Mouse (Mus musculus) thymus, adult 2 months (tissue): ENCODE results near the gene Fshr. TPM values are rescaled to one million over a fixed set of nuclear protein-coding genes. Genes with fewer than 3 reads are reported as not detected.
A peak's percentile ranks its signal among the peaks of the same experiment; 100 is the strongest.

Source experiments
- DNase-seq: peaks from one replicate; pipeline ENCODE4 v3.0.0; 2021
- H3K27ac ChIP-seq: fragments of 200-500 bp; 2 replicates; pipeline ENCODE4 v1.5.1; 2012; ENCODE audit warnings: low read length, control low read depth; ENCODE audit not compliant: control insufficient read depth, insufficient read depth
- H3K27me3 ChIP-seq: fragments of 200-500 bp; 2 replicates; pipeline ENCODE4 v1.6.1; 2012; ENCODE audit warnings: mild to moderate bottlenecking, low read length, moderate library complexity, mixed read lengths; ENCODE audit not compliant: control insufficient read depth, insufficient read depth
- H3K36me3 ChIP-seq: fragments of 200-500 bp; 2 replicates; pipeline ENCODE4 v1.6.1; 2012; ENCODE audit warnings: mild to moderate bottlenecking, low read length, moderate library complexity; ENCODE audit not compliant: control insufficient read depth, insufficient read depth
- H3K4me1 ChIP-seq: fragments of 200-500 bp; replicated peaks from 2 replicates; pipeline ENCODE4 v1.6.1; 2012; ENCODE audit warnings: low read length; ENCODE audit not compliant: control insufficient read depth, insufficient read depth
- H3K4me3 ChIP-seq: fragments of 200-500 bp; 2 replicates; pipeline ENCODE4 v1.5.1; 2012; ENCODE audit warnings: mild to moderate bottlenecking, low read length, control low read depth, moderate library complexity; ENCODE audit not compliant: control insufficient read depth, insufficient read depth
- CTCF ChIP-seq: fragments of 200-500 bp; IDR thresholded peaks from 2 replicates; pipeline ENCODE4 v1.5.1; 2012; ENCODE audit warnings: mild to moderate bottlenecking, control low read depth, low read length, moderate library complexity, borderline replicate concordance; ENCODE audit not compliant: control insufficient read depth, poor library complexity, insufficient read depth; ENCODE audit errors: extremely low read depth
- POLR2A ChIP-seq: fragments of 200-500 bp; IDR thresholded peaks from 2 replicates; pipeline ENCODE4 v1.6.1; 2012; ENCODE audit warnings: mild to moderate bottlenecking, low read length, control low read depth, moderate library complexity; ENCODE audit not compliant: control insufficient read depth, poor library complexity, insufficient read depth; ENCODE audit errors: extremely low read depth
- WGBS: fragments of 180-500 bp; shearing (Covaris S2); methylation state at CpG from one replicate; pipeline ENCODE4 v1.1.7; 2018; 5-methylcytosine and 5-hydroxymethylcytosine counted together
- polyA plus RNA-seq: library from polyadenylated mRNA; depleted of rRNA; stranded (reverse); fragments of >200 nt; gene quantifications from 2 replicates; pipeline ENCODE4 v1.2.3, GENCODE M21; 2012

The Fshr gene
- polyA plus RNA-seq, 1 experiment, result 0.04 TPM

DNA sequence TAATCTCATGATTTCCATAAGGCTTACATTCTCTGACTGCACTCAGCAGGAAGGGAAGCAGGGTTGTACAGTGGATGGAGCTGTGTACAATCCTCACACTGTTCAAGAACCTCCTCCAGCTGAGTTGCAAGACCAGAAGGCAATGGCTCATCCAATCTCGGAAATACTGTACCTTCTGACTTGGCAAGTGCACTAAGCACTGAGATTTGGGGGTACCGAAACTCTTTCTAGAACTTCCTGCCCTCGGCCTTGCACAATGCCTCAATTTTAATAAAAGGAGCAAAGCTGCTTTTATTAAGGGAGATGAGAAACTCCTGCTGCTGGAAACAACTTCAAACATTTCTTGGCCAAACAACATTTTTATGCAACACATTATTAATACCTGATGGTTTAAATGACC is 225.9 kb downstream of the Fshr start:
- H3K27ac ChIP-seq, result no peak overlapping the region
- DNase-seq, result no peak
- H3K36me3 ChIP-seq, result no peaks in the 10 kb centered on the region
- no peak overlapping the region for H3K4me3 ChIP-seq
- no peaks in the 10 kb centered on the region for H3K27me3 ChIP-seq
- no peak for TF ChIP-seq POLR2A
- no peak for TF ChIP-seq CTCF
- H3K4me1 ChIP-seq, result no peaks in the 10 kb centered on the region
- WGBS, result 95% methylated on average over 3 of the region's 3 CpGs

DNA sequence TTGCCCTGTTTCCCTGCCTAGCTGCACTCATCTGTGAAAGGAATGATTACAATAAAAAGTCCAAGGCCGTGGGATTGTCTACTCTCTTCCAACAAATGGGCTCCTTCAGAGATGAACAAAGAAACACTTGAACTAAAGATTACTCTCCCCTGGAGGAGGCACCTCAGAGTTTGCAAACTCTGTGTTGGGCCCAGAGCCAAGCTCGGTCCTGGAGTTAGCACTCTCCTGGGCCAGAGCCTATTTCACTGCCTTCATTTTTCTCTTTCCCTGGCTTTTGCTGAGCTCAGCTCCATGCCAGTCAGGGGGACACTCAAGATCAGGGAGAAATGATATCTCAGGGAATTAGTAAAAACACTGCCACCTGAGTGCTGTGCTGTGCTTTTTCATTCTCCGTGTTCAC is 234.4 kb downstream of the Fshr start:
- H3K4me1 ChIP-seq, result no peaks in the 10 kb centered on the region
- H3K27ac ChIP-seq, result no peak overlapping the region
- H3K27me3 ChIP-seq, result no peaks in the 10 kb centered on the region
- no peak overlapping the region for H3K4me3 ChIP-seq
- WGBS, result 88% methylated on average over 3 of the region's 3 CpGs
- H3K36me3 ChIP-seq, result no peaks in the 10 kb centered on the region
- no peak for TF ChIP-seq POLR2A
- DNase-seq, result no peak

DNA sequence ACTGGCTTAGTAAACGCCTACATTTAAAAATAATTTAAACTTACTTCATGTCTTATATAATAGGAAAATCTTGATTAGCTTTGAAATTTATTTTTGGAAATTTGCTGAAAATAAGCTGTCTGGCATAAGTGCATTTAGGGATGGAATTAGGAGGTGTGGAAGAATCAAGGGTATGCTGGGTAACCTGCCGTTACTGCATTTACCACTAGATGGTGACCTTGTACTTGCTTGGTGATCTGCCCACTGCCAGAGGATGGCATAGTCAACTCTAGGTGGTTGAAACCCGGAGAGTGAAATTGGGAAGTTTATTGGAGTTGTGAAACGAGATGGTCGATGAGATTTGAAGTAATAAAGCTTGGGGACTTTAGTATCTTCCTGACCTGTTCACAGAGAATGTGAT is 246.5 kb downstream of the Fshr start:
- TF ChIP-seq CTCF, result no peak
- TF ChIP-seq POLR2A, result no peak
- H3K36me3 ChIP-seq, result no peaks in the 10 kb centered on the region
- no peaks in the 10 kb centered on the region for H3K27me3 ChIP-seq
- no peak overlapping the region for H3K27ac ChIP-seq
- WGBS, result 8% methylated on average over 5 of the region's 5 CpGs
- DNase-seq, result peak; percentile 3
- no peaks in the 10 kb centered on the region for H3K4me1 ChIP-seq
- no peak overlapping the region for H3K4me3 ChIP-seq

DNA sequence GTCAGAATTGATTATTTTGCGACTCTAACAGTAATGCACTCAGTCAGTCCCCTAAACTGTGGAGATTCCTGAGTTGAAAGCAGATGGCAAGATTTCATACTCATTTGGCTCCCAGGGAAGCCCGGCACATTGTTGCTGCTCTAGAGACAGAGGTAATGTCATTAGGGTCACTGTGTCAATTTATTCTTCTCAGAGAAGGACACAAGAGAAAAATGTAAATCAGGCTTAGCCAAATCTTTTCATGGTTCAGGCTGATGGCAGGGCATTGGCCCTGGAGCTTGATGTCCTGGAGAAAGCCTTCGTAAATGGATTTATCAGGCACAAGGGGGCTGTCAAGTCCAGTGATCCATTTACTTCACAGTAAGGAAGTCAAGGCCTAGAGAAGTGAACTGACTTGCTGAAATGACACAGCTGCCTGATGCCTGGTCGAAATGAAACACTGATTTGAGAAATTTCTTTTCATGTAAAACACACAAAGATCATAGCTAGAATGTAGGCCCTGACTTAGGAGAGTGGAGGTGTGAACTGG is 262.3 kb downstream of the Fshr start:
- no peak for TF ChIP-seq CTCF
- no peak for TF ChIP-seq POLR2A

DNA sequence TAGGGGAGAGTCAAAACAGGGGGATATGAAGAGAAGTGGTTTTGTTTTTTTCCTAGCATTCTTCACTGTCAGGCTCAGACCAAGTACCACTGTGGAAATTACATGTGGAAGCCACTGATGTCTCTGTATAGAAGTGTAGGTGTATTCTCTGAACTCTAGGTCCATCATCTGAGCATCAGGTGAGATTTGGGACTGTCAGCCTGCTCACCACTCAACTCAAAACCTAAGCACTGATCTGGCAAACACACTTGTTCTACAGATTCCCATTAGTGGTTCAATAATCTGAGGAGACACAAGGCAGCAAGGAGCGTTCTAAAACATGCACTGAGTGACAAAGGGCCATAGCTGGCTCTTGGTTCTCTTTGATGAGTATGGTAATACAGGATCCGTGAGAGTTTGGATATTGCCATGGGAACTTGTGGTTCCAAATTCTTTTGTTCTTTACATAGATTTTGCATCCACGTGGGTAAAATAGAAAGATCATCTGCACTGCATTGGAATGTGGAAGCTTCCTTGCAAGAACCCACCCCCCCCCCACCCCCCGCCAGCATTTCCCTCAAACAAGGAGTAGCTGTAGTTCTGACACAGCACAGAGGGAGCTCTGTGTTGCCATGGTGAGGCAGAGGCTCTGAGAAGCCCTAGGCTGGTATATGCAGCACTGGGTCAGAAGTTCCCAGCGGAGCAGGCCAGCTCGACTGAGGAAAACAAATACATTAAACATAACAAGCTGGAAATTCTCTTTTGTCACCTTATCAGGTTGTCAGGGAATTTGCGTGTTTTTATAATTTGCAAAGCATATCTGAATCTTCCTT is 262.9 kb downstream of the Fshr start:
- no peak for DNase-seq
- TF ChIP-seq POLR2A (no peak), CTCF (no peak)
- Histone ChIP-seq H3K27ac (no peak overlapping the region), H3K27me3 (no peaks in the 10 kb centered on the region), H3K36me3 (no peaks in the 10 kb centered on the region), H3K4me1 (no peaks in the 10 kb centered on the region), H3K4me3 (no peak overlapping the region)
- WGBS, result 84% methylated on average over 7 of the region's 7 CpGs

More for the DNA sequence above, 262.3 kb downstream of the Fshr start:
- Histone ChIP-seq H3K4me1 (no peaks in the 10 kb centered on the region), H3K27me3 (no peaks in the 10 kb centered on the region), H3K27ac (no peak overlapping the region), H3K4me3 (no peak overlapping the region), H3K36me3 (no peaks in the 10 kb centered on the region)
- DNase-seq, result no peak
- WGBS, result 85% methylated on average over 4 of the region's 4 CpGs

DNA sequence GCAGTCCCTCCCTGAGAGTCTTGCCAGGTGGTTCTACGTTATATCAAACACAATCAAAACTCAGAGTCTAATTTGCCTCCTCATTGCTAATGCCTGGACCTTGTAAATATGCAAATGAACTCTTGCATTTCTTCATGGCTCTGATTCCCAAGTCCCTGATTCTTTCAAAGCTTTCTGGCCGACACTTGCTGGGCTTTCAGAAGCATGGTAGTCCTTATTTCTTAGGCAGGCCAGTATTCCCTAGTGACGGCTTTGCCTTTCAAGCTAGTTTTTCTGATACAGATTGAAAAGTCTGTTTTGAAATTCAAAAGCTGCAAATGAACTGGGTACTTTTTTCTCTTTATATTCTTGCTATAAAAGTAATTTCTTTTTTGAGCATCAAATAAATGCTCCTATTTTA is 263.5 kb downstream of the Fshr start:
- no peak overlapping the region for H3K27ac ChIP-seq
- TF ChIP-seq POLR2A, result no peak
- TF ChIP-seq CTCF, result no peak
- no peaks in the 10 kb centered on the region for H3K27me3 ChIP-seq
- H3K4me3 ChIP-seq, result no peak overlapping the region
- no peak for DNase-seq
- H3K36me3 ChIP-seq, result no peaks in the 10 kb centered on the region
- no peaks in the 10 kb centered on the region for H3K4me1 ChIP-seq
- 89% methylated on average over 3 of the region's 3 CpGs for WGBS
